Mouse (Mus musculus) layer of hippocampus, postnatal 10 days (tissue): ENCODE data around the gene Cass4. TPM values are rescaled to one million over a fixed set of nuclear protein-coding genes. Genes with fewer than 3 reads are reported as not detected.

Experiments
- DNase-seq, 2 experiments: peaks; one replicate each; pipeline ENCODE4 v3.0.0; 2021; ENCODE audit warnings: low spot score in 2 of 2
- long read RNA-seq: library from polyadenylated mRNA; stranded (forward); transcript quantifications from one replicate; pipeline ENCODE4 v2.0.0, GENCODE M21; 2023
- total RNA-seq, 2 experiments: library from RNA; stranded (reverse); gene quantifications; 2 replicates each; pipeline ENCODE4 v1.2.3; 2021

Gene Cass4
- under 1 TPM; 0.41 to 0.47 TPM for total RNA-seq
- long read RNA-seq = 0 reads

- no peak for DNase-seq
Observed at GRCm38 (mm10) chr2:172393391-172394051, at the start of gene Cass4. Gene Cass4, plus strand, starts transcription at chr2:172393794.

DNA sequence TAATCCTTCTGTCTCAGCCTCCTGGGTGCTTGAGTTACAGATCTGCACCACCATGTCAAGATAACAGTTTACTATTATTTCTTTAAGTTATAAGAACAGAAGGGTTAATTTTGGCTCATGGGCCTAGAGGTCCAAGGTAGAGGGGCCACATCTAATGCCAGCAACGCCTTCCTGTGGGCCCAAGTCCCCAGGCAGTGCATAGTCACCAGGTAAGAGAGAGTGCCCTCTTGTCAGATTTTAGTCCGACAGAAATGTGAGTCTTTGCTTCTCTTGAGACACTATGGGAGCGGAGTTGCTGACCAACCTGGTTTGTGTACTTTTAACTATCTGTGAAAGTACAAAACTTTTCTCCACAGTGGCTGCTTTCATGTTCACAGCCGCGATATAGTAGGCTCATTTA lies 48.9 kb upstream of the Cass4 start:
- no peak for DNase-seq

GRCm38 (mm10) chr2:172345258-172345738 lies 48.3 kb upstream of the Cass4 start, which contains the start of gene Fam210b:
Gene Fam210b, plus strand, starts transcription at chr2:172345565.
- peak; percentile 92 to 96 for DNase-seq

DNA sequence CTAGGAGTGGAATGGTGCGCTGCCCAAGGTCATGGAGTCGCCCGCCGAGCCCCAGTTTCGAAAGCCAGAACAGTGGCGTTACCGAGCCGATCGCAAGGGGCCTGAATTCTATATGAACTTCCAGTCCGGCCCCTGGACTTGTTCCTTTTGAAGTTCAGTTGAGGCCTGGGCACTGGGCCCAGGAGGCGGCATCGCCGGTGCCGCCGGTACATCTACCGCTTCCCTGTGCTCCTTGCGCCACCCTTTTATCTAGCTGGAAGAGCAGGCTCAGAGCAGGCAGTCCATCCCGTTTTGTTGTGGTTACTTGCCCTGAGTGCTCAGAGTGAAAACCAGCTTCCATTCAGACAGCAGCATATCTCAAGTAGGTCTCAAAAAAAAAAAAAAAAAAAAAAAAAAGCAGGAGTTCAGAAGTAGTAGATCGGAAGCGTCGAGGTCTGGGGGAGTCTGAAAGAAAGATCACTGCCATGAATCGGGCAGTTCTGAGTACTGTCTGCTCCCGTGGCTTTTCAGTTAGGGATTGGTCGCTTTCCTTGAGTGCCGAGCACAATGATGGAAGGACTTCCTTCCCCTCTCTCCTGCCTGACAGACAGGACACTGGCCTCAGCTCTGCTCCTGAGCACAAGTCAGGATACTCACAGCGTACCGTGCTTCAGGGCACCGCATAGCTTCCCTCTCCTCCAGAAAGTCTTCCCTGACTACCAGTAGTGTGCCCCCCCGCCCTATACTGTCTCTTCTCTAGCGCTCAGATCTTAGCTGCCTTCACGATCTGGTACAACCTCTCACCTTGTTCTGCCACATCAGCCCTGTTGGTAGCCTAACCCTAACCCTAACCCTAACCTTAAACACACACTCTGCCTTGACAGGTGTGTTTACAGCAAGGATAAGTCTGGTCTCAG lies 47.3 kb upstream of the Cass4 start:
- peak in 1 of 2 experiments; percentile 50 for DNase-seq

DNA sequence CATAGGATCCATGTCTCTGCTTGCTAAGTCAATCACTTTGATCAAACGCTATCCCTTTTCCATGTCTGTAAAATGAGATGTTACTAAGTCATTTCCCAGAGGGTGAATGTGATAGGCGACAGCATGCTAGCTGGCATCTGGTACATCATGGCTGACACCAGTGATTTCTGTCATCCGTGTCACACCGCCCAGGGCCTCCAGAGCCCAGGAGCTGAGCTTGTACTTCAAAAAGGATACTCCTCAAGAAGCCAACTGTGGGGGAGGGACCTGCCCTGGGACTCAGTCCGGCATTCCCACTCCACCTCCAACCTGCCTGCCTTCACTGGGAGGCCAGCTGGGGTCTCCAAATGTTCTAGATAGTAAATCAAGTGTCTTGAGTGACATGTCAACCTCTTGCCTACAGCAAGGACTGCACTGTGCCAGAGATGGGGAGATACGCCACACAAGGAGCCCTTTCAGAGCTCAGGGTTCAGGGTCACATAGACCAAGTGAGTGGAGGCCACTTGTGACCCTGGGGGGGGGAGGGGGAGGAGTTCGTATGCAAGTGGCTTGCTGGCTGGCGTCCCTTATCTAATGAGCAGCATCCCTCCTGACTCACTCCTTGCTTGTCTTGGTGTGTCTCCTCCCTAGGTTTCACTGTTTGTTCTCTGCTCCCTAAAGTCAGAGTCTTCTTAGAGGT lies 46.5 kb upstream of the Cass4 start:
- no peak for DNase-seq

GRCm38 (mm10) chr2:172348297-172348950 lies 45.2 kb upstream of the Cass4 start:
- DNase-seq = peak; percentile 43 to 56

DNA sequence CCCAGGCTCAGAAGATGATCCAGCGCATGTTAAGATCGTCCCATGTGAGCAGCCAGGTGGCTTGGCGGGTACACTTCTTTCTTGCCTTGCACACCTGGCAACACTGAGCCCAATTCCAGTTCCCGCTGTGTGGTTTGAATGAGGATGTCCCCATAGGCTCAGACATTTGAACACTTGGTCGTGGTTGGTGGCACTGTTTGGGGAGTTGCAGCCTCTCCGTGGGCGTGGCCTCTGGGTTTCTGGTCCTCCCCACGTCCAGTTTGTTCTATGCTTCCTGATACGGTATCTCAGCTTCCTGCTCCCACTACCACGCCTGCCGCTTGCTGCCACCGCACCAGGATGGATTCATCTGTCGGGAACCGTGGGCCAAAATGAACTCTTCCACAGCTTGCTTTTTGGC lies 43.8 kb upstream of the Cass4 start:
- DNase-seq = no peak

DNA sequence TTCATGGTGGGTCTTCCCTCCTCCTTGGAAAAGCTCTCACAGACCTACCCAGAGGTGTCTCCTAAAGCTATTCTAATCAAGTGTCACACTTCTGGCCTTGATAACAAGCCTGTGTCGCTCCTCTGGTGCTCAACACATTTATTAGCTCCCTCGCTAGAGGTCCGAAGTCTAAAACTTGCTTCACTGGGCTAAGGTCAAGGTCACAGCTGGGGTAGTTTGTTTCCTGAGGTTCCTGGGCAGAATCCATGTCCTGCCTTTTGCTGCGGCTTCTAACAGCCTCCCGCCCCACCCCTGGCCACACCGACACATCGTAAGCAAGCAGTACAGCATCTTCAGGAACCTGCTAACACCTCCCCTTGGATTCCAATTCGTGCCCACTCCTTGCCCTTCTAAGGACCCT lies 42.8 kb upstream of the Cass4 start:
- DNase-seq = no peak

DNA sequence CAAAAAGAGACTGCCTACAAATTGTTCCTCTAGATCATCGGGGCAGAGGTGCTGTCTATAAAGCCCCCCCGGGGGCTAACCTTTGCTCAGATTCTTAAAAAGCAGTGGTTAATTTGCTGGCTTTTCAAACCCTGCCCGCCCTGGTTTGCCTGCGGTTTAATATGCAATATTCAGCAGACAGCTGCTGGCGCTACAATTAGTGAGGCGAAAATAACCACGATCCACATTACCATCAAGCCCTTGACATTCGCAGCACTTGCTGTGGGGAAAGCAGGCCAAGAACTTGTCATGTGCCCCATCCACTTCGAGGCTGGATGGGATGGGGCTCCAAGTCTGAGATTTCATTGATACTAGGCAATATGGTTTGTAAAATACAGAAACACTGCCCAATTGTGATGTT lies 40.4 kb upstream of the Cass4 start:
- no peak for DNase-seq

DNA sequence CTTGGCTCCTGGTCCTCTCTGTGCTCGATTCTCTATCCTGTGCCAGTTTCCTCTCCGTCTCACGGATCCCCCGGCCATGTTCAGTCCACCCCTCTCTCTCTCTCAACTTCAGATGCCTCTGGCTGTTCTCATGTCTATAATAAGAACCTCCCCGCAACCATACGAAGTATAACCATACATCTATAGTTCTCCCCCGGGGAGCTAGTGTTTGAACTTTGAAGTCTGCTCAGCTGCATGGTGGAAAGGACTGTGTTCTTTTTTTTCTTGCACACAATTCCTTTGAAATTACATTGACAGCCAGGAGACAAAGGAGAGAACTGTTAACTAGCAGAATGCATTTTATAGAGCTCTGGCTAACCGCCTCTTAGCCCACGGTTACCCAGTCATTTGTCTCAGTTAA lies 38.8 kb upstream of the Cass4 start:
- no peak for DNase-seq

GRCm38 (mm10) chr2:172355833-172356232 lies 37.8 kb upstream of the Cass4 start:
- DNase-seq = no peak

DNA sequence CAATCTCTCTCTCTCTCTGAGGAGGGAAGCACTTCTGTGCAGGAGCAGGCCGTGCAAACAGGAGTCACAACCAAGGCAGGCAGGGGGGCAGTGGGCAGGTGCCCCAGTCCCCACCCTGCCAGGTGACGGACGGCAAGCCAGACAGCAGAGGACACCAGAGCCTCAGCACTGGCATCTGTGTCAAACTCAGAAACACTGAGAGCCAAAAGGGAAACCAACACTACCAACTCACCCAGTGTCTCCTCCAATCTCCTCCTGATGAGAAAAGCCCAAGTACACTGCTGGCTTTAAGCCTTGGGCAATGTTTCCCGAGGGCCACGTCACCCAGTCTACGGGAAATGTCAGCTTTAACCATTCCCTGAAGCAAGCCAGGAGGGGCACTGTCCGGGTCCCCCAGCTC lies 30.4 kb upstream of the Cass4 start:
- DNase-seq = no peak

GRCm38 (mm10) chr2:172370411-172371223 lies 23.0 kb upstream of the Cass4 start, which contains the start of the genes Aurka and Cstf1:
Gene Aurka, minus strand, starts transcription at chr2:172370535.
Gene Cstf1, plus strand, starts transcription at chr2:172370681.
- peak; percentile 92 to 95 for DNase-seq

DNA sequence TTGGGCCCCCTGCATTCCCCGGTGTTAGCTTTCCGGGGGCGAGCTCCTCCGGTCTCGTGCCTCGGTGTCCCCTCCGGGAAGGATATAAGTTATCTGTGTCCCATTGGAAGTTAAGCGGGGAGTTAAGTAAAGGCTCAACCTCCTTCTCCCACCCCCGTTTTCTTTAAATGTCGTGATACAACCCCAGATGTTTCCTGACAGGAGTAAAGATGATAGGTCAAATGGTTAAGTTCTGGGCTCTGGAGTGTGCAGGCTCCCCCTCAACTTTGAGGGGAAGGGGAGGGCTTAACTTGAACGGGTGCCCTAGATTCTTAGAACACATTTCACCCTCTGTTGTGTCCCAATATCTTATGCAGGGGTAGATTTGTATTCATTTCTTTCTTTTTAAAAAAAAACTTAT lies 22.3 kb upstream of the Cass4 start:
- DNase-seq = no peak

DNA sequence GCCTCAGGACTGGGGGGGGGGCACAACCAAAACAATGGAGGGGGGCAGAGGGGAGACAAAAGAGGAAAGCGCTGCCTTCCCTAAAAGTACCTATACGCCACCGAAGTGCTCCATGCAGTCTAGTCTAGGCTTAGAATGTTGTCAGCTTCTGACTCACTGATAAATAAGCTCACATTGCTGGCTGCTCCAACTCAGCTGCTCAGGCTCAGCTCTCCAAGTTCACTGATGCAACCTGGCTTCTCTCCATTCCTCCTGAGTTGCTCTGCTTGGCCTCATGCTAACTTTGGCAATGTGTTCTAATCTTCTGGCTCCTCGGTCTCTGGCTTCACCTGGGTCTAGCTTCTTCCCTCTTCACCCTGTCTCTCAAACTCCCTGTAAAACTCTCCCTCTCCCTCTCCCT lies 17.0 kb upstream of the Cass4 start:
- no peak for DNase-seq

GRCm38 (mm10) chr2:172376999-172377515 lies 16.5 kb upstream of the Cass4 start:
- DNase-seq = no peak

DNA sequence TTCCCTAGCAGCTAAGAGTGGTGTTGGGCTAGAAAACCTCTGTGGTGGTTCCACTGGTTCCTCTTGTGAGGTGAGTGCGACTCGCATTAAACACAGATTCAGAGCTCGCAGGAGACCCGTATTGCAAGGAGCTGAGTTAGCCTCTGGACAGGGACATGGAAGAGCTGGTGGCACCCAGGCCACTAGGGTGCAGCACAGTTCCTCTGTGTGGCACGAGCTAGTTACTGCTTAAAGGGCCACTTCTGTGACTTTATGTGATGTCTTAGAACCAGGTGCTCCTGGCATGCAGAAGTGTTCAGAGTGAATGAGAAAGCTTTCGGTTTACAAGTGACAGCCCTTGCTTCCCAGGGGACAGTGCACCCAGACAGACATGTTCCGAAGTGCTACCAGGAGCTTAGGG lies 15.3 kb upstream of the Cass4 start:
- DNase-seq = peak; percentile 37 to 56

- DNase-seq = no peak
Observed at GRCm38 (mm10) chr2:172380513-172380912, 13.1 kb upstream of the Cass4 start.

GRCm38 (mm10) chr2:172381341-172381740 lies 12.3 kb upstream of the Cass4 start:
- no peak for DNase-seq

GRCm38 (mm10) chr2:172381898-172382297 lies 11.7 kb upstream of the Cass4 start:
- DNase-seq = no peak
